8 mouse cellular contexts compared by ENCODE assay signal in the genomic region with DNA sequence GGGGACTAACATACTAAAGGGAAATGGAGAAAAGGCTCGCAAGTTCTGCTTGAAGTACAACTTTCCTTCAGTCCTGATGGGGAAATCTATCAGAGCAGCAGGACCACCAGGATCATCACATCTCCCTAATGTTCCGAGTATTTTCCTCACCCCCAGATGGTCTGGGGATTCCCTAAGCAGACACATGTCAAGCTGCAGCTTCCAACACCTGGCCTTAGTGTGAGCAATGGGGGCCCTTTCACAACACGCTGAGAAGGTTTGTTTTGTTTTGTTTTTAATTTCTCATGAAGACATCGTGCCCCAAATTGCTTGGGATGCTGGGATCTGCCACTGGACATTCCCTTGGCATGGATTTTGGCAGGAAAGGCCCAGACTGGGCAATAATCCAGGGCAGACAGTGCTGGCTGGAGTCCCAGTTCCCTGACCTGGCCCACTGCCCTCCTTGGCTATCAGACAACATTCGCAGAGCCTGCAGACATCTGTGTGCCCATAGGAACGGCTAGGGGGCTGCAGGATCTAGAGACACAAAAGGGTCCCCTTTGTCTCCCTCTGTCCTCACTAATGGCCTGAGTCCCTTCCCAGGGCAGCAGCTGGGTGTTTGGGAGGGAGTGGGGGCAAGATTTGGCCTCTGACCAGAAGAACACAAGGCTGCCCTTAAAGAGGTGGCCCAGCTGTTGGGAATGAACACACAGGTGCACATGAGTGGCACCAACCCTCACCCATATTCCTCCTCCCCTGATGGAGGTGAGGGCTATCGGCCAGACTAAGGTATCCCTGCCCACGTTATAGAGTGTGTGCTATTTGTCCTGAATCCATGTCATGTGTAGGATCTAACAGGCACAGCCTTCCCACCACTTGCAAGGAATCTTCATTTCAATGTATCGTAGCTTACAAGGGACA.
DNase-seq lines count a peak whose midpoint lies in the region; ATAC-seq lines count a peak whose summit lies in the region.
"Had no signal": no experiment of that assay in that cellular context is flagged by ENCODE, and none has a peak within 500 bp of the region (broad histone marks: within the 10 kb centered on the region; RNA-seq: fewer than 3 reads in every experiment).

No protein-coding gene starts in this region.

- WGBS in lung, embryonic 16.5 days, result 49% methylated on average over 9 of the region's 9 CpGs

- H3K27me3 ChIP-seq in lung, embryonic 16.5 days (ENCODE audit: control insufficient read depth, insufficient read depth, low read depth, low read length), result no peaks in the 10 kb centered on the region
- H3K27me3 ChIP-seq: heart, embryonic 13.5 days had no signal

- H3K4me2 ChIP-seq in lung, embryonic 16.5 days (ENCODE audit: low read depth, low read length), result no peak overlapping the region
- H3K4me2 ChIP-seq: heart, embryonic 13.5 days had no signal

- H3K27ac ChIP-seq in lung, embryonic 16.5 days (ENCODE audit: low read length), result no peak overlapping the region
- H3K27ac ChIP-seq: heart, embryonic 13.5 days had no signal

- no peaks in the 10 kb centered on the region for H3K9me3 ChIP-seq in lung, embryonic 16.5 days (ENCODE audit: control insufficient read depth, low read length)
- H3K9me3 ChIP-seq: heart, embryonic 13.5 days had no signal

- no peak overlapping the region for H3K9ac ChIP-seq in lung, embryonic 16.5 days (ENCODE audit: low read length)
- H3K9ac ChIP-seq: heart, embryonic 13.5 days had no signal

- no peak overlapping the region for H3K4me3 ChIP-seq in lung, embryonic 16.5 days (ENCODE audit: low read length)
- H3K4me3 ChIP-seq: heart, embryonic 13.5 days had no signal

- H3K4me1 ChIP-seq in lung, embryonic 16.5 days (replicated peaks; ENCODE audit: control insufficient read depth, insufficient read depth, low read length), result no peaks in the 10 kb centered on the region

- peak; percentile 26; the same call in 1 of the 2 replicates for ATAC-seq in lung, embryonic 16.5 days (ENCODE audit: low read depth)

- no peak for DNase-seq in lung, postnatal 36 days
- DNase-seq in brain, embryonic 18.5 days (ENCODE audit: low read depth, low spot score), result peak; percentile 16
- DNase-seq in frontal cortex, postnatal 14 days (ENCODE audit: low spot score in 2 of 2), result peak; percentile 17 to 24
- peak; percentile 1 for DNase-seq in layer of hippocampus, adult 9-11 months
- peak; percentile 1 to 4 for DNase-seq in right cerebral cortex, postnatal 36 days (ENCODE audit: low spot score in 2 of 2)
- no peak for DNase-seq in thymus, adult 18-20 months

- H3K36me3 ChIP-seq in lung, embryonic 16.5 days (ENCODE audit: control insufficient read depth, insufficient read depth, low read length), result no peaks in the 10 kb centered on the region
- H3K36me3 ChIP-seq: heart, embryonic 13.5 days had no signal

Comparison
In these comparisons a context has a peak if more than half of its experiments do, and no peak if none do; other contexts are left out.
1. DNase-seq: peak in brain, embryonic 18.5 days (single experiment), frontal cortex, postnatal 14 days (2 of 2), layer of hippocampus, adult 9-11 months (single experiment) and right cerebral cortex, postnatal 36 days (2 of 2); none in lung, postnatal 36 days (single experiment) and thymus, adult 18-20 months (0 of 2).